Mouse (Mus musculus) heart, postnatal 25 days (tissue): ENCODE measurements around the gene Olfr666. TPM values are rescaled to one million over a fixed set of nuclear protein-coding genes. Genes with fewer than 3 reads are reported as not detected.
"Not testable (repeated sequence)": the region's sequence is repeated elsewhere in the genome, so short reads cannot be mapped to it uniquely, and the experiment has no call there.

ENCODE experiments used
- DNase-seq: peaks from one replicate; pipeline ENCODE4 v3.0.0; 2022; ENCODE audit warnings: low spot score
- intact Hi-C: fragments of 180-260 bp; cut with DNase I; formaldehyde crosslinking; loops from one replicate; pipeline ENCODE4 v1.15.1; 2025
- total RNA-seq, 2 experiments: library from RNA; stranded (reverse); gene quantifications; 2 replicates each; pipeline ENCODE4 v1.2.3; 2021

Gene Olfr666
- total RNA-seq, result not detected

GRCm38 (mm10) chr7:104895852-104896251, at the start of gene Olfr666:
TSS of gene Olfr666 (minus strand) at chr7:104895952.
- intact Hi-C loops, result no loop called here

GRCm38 (mm10) chr7:104933940-104934339, 38.2 kb upstream of the Olfr666 start, which contains the start of gene Olfr669:
TSS of gene Olfr669 (plus strand) at chr7:104934240.
- DNase-seq, result no peak
- intact Hi-C loops, result no loop called here

More at GRCm38 (mm10) chr7:104895852-104896251, at the start of gene Olfr666:
- DNase-seq, result no peak

GRCm38 (mm10) chr7:104927957-104928356, 32.2 kb upstream of the Olfr666 start, which contains the start of gene Olfr668:
TSS of gene Olfr668 (minus strand) at chr7:104928057.
- intact Hi-C loops, result no loop called here
- DNase-seq, result no peak

- DNase-seq, result no peak
- intact Hi-C loops, result no loop called here
Observed at GRCm38 (mm10) chr7:104921382-104921781, 25.6 kb upstream of the Olfr666 start, which contains the start of gene Olfr667. TSS of gene Olfr667 (minus strand) at chr7:104921482.

- intact Hi-C loops, result no loop called here
- no peak for DNase-seq
Observed at GRCm38 (mm10) chr7:104877731-104878130, 18.0 kb downstream of the Olfr666 start, which contains the start of gene Olfr665. TSS of gene Olfr665 (plus strand) at chr7:104878031.

- intact Hi-C loops, result no loop called here
Observed at GRCm38 (mm10) chr7:104861381-104861780, 34.4 kb downstream of the Olfr666 start.

GRCm38 (mm10) chr7:104857683-104858082, 38.1 kb downstream of the Olfr666 start:
- DNase-seq, result no peak
- intact Hi-C loops, result no loop called here

More at GRCm38 (mm10) chr7:104861381-104861780, 34.4 kb downstream of the Olfr666 start:
- no peak for DNase-seq

- DNase-seq, intact Hi-C loops: not testable (repeated sequence)
Observed at GRCm38 (mm10) chr7:104856709-104857108, 39.0 kb downstream of the Olfr666 start, which contains the start of gene Usp17la. TSS of gene Usp17la (plus strand) at chr7:104857009.

GRCm38 (mm10) chr7:104855248-104855750, 40.5 kb downstream of the Olfr666 start:
- DNase-seq, result no peak
- intact Hi-C loops, result no loop called here

GRCm38 (mm10) chr7:104851546-104851945, 44.2 kb downstream of the Olfr666 start:
- DNase-seq, intact Hi-C loops: not testable (repeated sequence)

- DNase-seq, result no peak
- intact Hi-C loops, result no loop called here
Observed at GRCm38 (mm10) chr7:104843731-104844287, 51.9 kb downstream of the Olfr666 start.

GRCm38 (mm10) chr7:104842503-104842902, 53.2 kb downstream of the Olfr666 start, which contains the start of gene Usp17lb:
TSS of gene Usp17lb (minus strand) at chr7:104842603.
- intact Hi-C loops, result no loop called here
- no peak for DNase-seq

Other genes starting within 250 kb of the Olfr666 start
- gene Olfr658, start 248.6 kb downstream of the Olfr666 start, total RNA-seq, result not detected
- not detected for gene Olfr659, start 229.2 kb downstream of the Olfr666 start, total RNA-seq
- gene Olfr661, start 209.5 kb downstream of the Olfr666 start, total RNA-seq, result not detected
- gene Usp17le, start 118.5 kb downstream of the Olfr666 start, total RNA-seq, result not detected
- not detected for gene Usp17lb, start 53.3 kb downstream of the Olfr666 start, total RNA-seq
- not detected for gene Usp17la, start 38.9 kb downstream of the Olfr666 start, total RNA-seq
- not detected for gene Olfr665, start 17.9 kb downstream of the Olfr666 start, total RNA-seq
- gene Olfr667, start 25.5 kb upstream of the Olfr666 start, total RNA-seq, result not detected
- gene Olfr668, start 32.1 kb upstream of the Olfr666 start, total RNA-seq, result not detected
- not detected for gene Olfr669, start 38.3 kb upstream of the Olfr666 start, total RNA-seq
- gene Olfr670, start 66.7 kb upstream of the Olfr666 start, total RNA-seq, result not detected
- not detected for gene Olfr671, start 83.2 kb upstream of the Olfr666 start, total RNA-seq
- not detected for gene Olfr672, start 106.1 kb upstream of the Olfr666 start, total RNA-seq
- gene Olfr675, start 132.5 kb upstream of the Olfr666 start, total RNA-seq, result not detected
- not detected for gene Olfr676, start 136.7 kb upstream of the Olfr666 start, total RNA-seq
- gene Olfr677, start 155.4 kb upstream of the Olfr666 start, total RNA-seq, result not detected
- gene Olfr678, start 168.5 kb upstream of the Olfr666 start, total RNA-seq, result not detected
- gene Olfr679, start 185.3 kb upstream of the Olfr666 start, total RNA-seq, result not detected
- gene Olfr680-ps1, start 196.9 kb upstream of the Olfr666 start, total RNA-seq, result not detected
- not detected for gene Olfr681, start 220.9 kb upstream of the Olfr666 start, total RNA-seq